Mouse (Mus musculus) thymus, postnatal 36 days (tissue): Measurements from ENCODE around the gene Rhou.
"Not testable (repeated sequence)": the region's sequence is repeated elsewhere in the genome, so short reads cannot be mapped to it uniquely, and the experiment has no call there.

ENCODE experiments used
- DNase-seq, 2 experiments: peaks; one replicate each; pipeline ENCODE4 v3.0.0; 2022; ENCODE audit warnings: mixed read lengths in 2 of 2

Rhou gene

GRCm38 (mm10) chr8:123653308-123653993 is at the start of gene Rhou:
Rhou (plus strand) TSS chr8:123653929.
- peak; percentile 64 to 65 for DNase-seq

- not testable (repeated sequence) for DNase-seq
Observed at GRCm38 (mm10) chr8:123612652-123613051, 41.1 kb upstream of the Rhou start.

DNA sequence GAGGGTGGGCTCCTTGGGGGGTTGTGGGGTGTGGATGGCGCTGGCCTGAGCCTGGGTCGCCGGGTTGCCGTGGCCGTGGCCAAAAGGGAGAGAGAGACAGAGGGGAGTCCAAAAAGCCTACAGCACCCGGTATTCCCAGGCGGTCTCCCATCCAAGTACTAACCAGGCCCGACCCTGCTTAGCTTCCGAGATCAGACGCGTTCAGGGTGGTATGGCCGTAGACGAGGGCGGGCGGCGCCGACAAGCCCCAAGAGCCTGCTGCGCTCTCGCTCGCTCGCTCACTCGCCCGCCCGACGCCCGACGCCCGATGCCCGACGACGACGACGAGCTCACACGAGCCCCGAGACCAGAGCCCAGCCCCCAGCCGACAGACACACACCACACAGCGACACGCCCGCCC is 30.2 kb upstream of the Rhou start:
- not testable (repeated sequence) for DNase-seq

GRCm38 (mm10) chr8:123624274-123624673 is 29.5 kb upstream of the Rhou start:
- no peak for DNase-seq

- DNase-seq = no peak
Observed at GRCm38 (mm10) chr8:123624702-123625101, 29.0 kb upstream of the Rhou start.

DNA sequence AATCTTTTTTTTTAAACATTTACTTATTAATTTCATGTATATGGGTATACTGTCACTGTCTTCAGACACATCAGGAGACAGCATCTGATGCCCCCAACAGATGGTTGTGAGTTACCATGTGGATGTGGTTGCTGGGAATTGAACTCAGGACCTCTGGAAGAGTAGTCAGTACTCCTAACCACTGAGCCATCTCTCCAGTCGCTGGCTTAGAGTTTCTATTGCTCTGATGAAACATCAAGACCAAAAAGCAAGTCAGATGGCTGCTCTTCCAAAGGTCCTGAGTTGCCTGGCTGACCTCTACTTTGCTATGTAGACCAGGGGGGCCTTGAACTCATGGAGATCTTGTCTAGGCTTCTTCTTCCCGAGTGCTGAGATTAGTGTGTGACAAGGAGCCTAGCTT is 28.0 kb upstream of the Rhou start:
- DNase-seq = no peak

GRCm38 (mm10) chr8:123627410-123628147 is 26.1 kb upstream of the Rhou start:
- DNase-seq = no peak

DNA sequence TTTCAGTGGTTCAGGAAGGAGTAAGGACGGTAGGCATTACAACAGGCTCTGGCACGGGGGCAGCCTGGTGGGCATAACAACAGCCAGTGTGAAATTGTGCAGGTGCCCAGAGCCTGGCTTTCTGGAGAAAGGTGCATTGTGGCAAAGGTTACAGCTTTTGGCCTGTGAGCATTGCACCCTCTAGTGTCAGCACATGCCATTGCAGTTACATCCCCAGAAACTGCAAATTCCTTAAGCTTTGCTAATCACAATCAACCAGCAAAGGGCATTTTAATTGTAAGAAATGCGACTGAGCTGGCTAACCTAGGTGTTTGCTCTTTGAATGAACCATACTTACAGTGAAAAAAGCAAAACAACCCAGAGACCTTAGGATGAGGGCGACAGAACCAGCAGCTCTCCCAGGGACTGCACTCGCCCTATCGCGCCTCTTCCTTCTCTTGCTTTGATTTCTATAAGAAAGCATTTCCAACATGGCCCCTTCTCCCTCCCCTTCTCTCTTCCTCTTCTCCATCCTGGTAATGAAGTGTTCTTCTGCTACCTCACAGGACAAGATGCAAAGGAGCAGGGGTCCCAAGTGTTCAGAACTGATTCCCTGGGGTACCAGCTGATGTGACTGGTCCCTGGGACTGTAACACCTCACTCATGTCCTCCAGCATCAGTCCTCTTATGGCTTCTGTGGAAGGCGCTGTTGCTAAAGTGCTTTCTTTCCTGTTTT is 25.3 kb upstream of the Rhou start:
- DNase-seq = peak; percentile 32 to 39

DNA sequence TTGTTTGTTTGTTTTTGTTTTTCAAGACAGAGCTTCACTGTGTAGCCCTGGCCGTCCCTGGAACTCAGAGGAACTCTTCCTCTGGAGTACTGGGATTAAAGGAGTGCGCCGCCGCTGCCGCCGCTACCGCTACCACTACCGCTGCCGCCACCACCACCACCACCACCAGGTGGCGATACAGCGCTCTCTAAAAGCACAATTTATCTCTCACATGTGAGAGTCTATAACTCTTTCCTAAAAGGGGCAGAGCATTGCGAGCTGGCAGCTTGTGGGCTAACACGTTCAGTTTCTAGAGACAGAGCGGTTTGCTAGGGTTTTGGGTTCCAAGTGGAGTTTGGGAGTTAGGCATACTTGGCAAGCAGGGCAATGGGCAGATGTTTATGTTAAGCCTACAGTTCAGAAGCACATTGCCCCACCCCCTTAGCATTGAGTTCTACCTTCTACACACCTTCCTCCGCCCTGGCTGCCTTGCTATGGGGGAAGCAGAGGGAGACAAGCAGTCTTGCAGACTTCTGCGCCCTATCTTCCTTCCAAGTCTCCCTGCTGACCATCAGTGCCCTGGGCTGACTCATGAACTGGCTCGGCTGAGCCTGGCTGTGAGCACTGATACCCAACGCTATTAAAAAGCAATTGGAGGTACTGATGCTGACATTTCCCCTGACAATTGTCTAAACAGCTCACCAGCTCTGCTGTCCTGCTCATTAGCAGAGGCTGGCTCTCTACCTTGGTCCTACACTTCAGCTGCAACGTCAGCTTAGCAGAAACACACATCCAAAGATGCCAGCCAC is 24.6 kb upstream of the Rhou start:
- peak; percentile 37 to 50 for DNase-seq

- no peak for DNase-seq
Observed at GRCm38 (mm10) chr8:123630058-123630457, 23.7 kb upstream of the Rhou start.

DNA sequence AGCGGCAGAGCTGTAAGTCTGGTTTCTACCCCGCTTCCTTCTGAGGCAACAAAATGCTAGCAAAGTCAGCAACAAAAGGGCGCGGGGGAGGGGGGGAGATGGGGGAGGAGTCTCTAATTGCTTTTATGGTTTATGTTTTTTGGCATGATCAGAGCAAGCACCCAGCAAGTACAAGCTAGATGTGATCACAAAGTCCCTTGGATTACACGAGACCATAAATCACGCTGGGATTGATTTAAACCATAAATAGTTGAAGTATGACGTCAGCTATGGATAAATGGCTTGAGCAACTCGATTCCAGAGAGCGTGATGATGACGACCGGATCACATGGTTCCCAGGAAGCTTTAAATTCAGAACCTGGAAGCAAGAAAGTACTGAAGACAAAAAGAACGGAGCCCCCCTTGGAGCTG is 22.9 kb upstream of the Rhou start:
- DNase-seq = no peak

DNA sequence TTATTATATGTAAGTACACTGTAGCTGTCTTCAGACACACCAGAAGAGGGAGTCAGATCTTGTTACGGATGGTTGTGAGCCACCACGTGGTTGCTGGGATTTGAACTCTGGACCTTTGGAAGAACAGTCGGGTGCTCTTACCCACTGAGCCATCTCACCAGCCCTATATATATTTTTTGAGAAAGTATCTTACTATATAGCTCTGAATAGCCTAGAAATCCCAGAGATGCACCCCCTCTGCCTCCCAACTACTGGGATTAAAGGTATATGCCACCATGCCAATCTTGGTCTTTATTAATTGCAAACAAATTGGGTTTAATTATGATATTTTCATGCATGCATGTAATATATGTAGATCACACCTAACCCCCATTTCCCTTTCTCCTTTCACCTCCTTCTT is 22.0 kb upstream of the Rhou start:
- not testable (repeated sequence) for DNase-seq

DNA sequence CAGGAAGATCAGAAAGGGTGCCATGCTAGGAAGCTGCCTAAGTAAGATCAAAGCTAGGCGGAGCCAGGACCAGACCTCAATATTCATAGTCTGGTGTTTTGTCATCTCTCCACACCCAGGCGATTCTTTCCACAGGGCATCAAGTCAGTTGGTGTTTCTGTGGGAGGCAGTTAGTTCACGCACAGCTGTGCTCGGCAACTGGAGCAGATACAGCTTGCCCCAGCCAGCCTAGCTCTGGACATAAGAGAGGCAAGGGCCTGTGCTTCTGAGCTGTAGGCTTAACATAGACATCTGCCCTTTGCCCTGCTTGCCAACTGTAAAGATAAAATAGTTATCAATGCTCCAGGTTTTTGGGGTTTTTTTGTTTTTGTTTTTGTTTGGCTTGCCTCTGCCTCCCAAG is 21.5 kb upstream of the Rhou start:
- DNase-seq = no peak

DNA sequence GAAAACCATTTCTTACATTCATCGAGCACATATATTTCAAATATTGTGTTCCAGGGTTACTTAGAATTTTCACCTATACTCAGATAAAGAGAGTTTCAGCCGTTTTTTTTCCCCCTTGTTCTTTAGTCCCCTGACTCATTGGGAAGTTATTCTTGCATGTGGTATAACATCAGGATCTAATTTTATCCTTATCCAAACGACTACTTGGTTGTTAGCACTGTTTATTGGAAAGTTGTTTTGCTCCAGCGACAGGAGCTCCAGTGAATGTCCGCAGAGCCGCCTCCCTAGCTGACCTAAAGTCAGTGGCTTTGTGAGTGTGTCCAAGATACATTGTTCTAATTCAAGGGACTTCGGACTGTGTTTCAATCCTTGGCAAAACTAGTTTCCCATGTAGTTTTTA is 19.9 kb upstream of the Rhou start:
- DNase-seq = no peak

GRCm38 (mm10) chr8:123634395-123635131 is 19.2 kb upstream of the Rhou start:
- no peak for DNase-seq

DNA sequence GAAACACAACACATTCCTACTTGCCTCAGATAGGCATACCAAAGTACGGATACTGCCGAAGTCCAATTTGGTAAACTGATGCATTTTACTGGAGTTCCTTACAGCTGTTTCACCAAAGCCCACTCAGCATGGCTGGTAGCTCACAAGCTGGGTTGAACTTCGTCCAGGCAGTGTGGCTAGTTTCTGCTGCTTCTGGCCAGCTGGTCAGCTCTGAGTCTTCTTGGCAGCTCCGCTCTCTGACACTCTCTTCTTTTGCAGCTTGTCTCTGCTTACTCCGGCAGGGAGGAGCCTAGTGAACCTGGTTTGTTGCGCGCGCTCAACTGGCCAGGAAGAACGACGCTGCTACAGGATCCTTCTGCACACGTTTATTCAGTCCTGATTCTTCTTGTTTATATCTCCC is 18.1 kb upstream of the Rhou start:
- no peak for DNase-seq

DNA sequence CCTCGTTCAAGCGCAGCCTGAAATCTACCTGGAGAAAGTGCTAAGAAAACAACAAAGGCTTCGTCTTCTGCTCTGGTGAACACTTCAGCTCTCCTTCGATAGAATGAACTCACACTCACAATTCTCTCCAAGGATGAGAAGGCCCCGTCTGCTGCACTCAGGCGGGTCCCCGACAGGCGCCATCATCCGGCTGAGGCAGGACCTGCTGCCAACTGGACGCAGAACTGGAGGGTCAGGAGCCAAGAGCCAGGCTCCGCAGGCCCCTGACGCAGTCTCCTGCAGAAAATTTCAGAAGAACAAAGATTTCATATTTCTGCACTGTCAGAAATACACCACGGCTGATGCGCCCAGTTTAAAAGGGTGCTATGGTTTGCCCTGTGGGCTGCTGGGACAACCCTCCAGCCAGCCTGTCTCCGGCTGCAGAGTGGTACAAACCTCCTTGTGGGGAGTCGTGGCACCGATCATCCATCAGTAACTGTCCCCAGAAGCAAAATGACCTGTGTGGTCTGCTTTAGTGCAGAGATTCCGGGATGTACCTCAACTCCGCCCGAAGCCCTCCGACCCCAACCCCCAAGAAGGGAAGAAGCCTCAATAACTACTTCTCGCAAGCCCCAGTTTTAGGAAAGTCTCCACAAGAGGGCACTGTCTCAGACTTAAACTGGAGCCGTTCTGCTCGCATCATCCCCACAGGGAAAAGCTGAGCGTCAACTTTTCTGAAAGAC is 10.2 kb upstream of the Rhou start:
- peak in 1 of 2 experiments; percentile 17 for DNase-seq

DNA sequence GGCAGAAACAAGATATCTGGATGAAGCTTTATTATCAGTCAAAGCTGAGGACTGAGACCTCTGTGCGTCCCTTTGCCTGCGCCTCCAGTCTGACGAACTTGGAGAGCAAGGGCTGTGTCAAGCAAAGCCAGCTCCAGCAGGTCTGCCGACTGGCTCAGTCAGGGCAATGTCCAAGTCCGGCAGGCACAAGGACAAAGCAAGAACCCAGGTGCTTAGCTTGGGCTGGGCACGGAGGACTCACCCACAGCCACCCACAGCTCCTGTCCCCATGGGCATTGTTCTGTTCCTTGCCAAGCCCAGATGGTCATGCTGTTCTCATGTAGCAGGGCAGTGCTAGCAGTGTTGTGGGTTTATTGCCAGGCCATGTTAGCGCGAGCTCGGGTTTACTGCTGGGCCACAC is 8.5 kb upstream of the Rhou start:
- DNase-seq = no peak

GRCm38 (mm10) chr8:123648245-123649170 is 5.2 kb upstream of the Rhou start:
- DNase-seq = no peak

GRCm38 (mm10) chr8:123649483-123649882 is 4.2 kb upstream of the Rhou start:
- DNase-seq = no peak
